Mouse (Mus musculus): ENCODE measurements around the gene Prkn. TPM values are rescaled to one million over a fixed set of nuclear protein-coding genes. Genes with fewer than 3 reads are reported as not detected.

Gene Prkn
- polyA plus RNA-seq, 1 experiment from 2014 or later = 2.6 TPM

DNA sequence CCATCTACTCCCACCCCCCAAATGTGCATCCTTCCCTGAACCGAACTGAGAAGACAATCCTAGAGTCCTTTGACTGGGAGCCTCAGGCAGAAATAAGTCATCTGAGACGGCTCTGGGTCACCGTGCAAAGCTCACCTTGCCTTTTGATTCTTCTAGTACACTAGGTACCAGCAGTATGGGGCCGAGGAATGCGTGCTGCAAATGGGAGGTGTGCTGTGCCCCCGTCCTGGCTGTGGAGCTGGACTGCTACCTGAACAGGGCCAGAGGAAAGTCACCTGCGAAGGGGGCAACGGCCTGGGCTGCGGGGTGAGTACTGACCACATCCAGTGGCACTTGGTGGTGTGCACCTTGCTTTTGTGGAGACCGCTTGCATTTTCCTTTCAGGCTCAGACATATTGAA is 1014.4 kb downstream of the Prkn start:
- Histone ChIP-seq H3K9me3 (no peaks in the 10 kb centered on the region), H3K27me3 (no peaks in the 10 kb centered on the region), H3K4me3 (no peak overlapping the region), H3K4me1 (no peaks in the 10 kb centered on the region), H3K36me3 (no peaks in the 10 kb centered on the region), H3K27ac (no peak overlapping the region), H3K9ac (no peak overlapping the region), H3K4me2 (no peak overlapping the region)
- ATAC-seq (ENCODE audit: insufficient number of reproducible peaks, low FRiP score, low TSS enrichment, low read depth) = no peak
- WGBS = 74% methylated on average over 10 of the region's 10 CpGs

DNA sequence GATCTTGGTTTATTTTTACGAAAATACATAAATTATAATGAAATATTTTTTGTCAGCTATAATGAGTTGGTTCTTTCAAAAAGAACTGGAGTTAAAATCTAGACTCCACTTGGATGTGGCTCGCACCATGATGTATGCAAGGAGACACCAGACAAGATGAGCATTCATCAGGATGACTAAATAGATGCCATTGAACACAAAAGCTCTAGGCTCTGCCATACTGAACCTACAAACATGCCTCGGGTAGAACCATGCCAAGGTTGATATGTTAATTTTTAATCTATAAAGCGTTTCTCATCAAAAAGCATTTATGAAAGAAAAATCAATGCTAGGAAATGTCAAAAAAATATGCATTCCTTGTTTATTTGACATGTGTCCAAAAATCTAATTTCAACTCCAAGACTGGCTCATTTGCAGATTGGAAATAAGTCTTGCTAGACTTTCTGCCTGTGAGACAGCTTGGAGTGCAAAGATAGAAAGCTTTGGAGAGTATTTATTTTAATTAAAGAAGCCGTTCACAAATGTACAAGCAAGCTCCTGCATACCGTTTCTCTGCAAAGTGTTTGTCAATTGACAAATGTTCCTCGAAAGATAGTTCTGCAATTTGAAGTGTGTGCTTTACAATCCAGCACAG is 1018.7 kb downstream of the Prkn start:
- H3K9ac ChIP-seq = no peak overlapping the region
- no peaks in the 10 kb centered on the region for H3K9me3 ChIP-seq
- no peaks in the 10 kb centered on the region for H3K36me3 ChIP-seq
- no peaks in the 10 kb centered on the region for H3K27me3 ChIP-seq
- ATAC-seq (ENCODE audit: insufficient number of reproducible peaks, low FRiP score, low TSS enrichment, low read depth) = no peak
- H3K4me2 ChIP-seq = no peak overlapping the region
- no peak overlapping the region for H3K27ac ChIP-seq
- H3K4me3 ChIP-seq = no peak overlapping the region
- 86% methylated on average over 7 of the region's 7 CpGs for WGBS
- no peaks in the 10 kb centered on the region for H3K4me1 ChIP-seq

DNA sequence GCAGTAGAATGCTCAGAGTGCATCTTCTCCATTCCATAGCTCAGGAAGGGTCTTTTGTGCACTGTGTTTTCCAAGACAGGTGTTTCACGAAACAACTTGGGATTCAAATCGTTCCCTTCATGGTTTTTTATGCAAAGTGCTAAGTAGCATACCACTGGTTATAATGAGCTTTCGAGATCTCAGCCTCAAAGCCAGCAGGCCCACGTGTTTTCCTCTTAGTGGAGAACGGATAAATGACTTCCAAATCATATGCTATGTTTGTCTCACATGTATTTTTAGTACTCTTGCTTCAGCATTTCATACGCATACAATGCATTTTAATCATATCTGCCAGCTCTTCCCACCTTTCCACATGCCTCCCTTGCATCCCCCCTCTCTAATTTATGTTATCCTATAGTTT is 1021.0 kb downstream of the Prkn start:
- H3K4me3 ChIP-seq = no peak overlapping the region
- no peaks in the 10 kb centered on the region for H3K4me1 ChIP-seq
- H3K9ac ChIP-seq = no peak overlapping the region
- H3K4me2 ChIP-seq = no peak overlapping the region
- 82% methylated on average over 6 of the region's 6 CpGs for WGBS
- no peak overlapping the region for H3K27ac ChIP-seq
- no peak for ATAC-seq (ENCODE audit: insufficient number of reproducible peaks, low FRiP score, low TSS enrichment, low read depth)
- no peaks in the 10 kb centered on the region for H3K36me3 ChIP-seq
- no peaks in the 10 kb centered on the region for H3K9me3 ChIP-seq
- no peaks in the 10 kb centered on the region for H3K27me3 ChIP-seq

DNA sequence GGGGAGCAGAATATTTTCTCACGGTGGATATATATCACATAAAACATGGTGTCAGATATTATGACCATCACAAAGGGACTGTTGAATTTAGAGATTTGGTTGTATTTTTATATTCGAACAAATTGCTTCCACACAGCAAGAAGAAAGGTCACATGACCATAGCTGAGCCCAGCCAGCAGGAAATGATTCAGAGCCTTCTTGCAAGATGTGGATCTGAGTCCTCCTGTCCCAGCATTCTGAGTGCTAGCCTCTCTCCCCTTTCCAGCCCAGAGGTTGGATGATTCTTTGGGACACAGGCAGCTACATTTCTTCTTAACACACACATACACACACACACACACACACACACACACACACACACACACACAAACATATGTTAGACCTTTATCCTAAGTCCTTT is 1022.2 kb downstream of the Prkn start:
- H3K9ac ChIP-seq = no peak overlapping the region
- no peak for ATAC-seq (ENCODE audit: insufficient number of reproducible peaks, low FRiP score, low TSS enrichment, low read depth)
- H3K9me3 ChIP-seq = no peaks in the 10 kb centered on the region
- whole genome bisulfite sequencing = 73% methylated on average over 2 of the region's 2 CpGs
- H3K27ac ChIP-seq = no peak overlapping the region
- no peaks in the 10 kb centered on the region for H3K4me1 ChIP-seq
- H3K4me3 ChIP-seq = no peak overlapping the region
- H3K4me2 ChIP-seq = no peak overlapping the region
- H3K36me3 ChIP-seq = no peaks in the 10 kb centered on the region
- H3K27me3 ChIP-seq = no peaks in the 10 kb centered on the region

DNA sequence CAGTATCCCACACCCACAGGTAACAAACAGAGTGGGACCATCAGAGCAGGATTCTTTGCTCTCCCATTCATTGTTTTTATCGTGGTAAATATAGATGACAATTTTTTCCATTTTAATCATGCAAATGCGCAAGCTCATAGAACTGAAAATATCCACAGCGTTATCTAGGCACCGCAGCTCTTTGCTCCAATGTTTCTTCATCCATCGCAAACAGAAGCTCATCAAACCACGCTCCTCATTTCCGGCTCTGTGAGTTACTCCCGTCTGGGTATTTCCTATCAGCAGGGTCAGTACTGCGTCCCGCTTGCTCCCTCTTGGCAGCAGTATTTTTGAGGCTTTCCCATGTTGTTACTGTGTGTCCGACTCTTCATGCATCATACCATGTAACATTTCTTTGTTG is 1022.8 kb downstream of the Prkn start:
- Histone ChIP-seq H3K4me2 (no peak overlapping the region), H3K4me1 (no peaks in the 10 kb centered on the region), H3K36me3 (no peaks in the 10 kb centered on the region), H3K27me3 (no peaks in the 10 kb centered on the region), H3K4me3 (no peak overlapping the region), H3K9me3 (no peaks in the 10 kb centered on the region), H3K27ac (no peak overlapping the region), H3K9ac (no peak overlapping the region)
- 91% methylated on average over 11 of the region's 11 CpGs for WGBS
- ATAC-seq (ENCODE audit: insufficient number of reproducible peaks, low FRiP score, low TSS enrichment, low read depth) = no peak

DNA sequence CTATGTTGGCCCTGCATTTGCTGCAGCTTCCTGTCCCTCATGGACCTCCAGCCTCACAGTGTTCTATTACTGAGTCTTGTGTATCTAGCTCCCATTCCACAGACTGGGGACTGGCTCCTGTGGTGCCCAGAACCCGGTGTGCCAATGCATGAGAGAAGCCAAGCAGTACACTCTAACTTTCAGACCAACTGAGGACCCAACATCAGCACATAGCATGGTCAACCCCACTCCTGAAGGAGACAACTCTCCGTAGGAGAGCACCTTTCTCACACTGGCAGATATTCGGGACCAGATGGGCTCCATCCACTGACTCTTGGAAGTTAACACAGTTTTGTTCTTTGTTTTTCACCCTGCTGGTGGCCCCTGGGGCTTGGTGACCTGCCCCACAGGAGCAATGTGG is 1026.0 kb downstream of the Prkn start:
- H3K4me3 ChIP-seq = no peak overlapping the region
- no peak for ATAC-seq (ENCODE audit: insufficient number of reproducible peaks, low FRiP score, low TSS enrichment, low read depth)
- no peak overlapping the region for H3K4me2 ChIP-seq

DNA sequence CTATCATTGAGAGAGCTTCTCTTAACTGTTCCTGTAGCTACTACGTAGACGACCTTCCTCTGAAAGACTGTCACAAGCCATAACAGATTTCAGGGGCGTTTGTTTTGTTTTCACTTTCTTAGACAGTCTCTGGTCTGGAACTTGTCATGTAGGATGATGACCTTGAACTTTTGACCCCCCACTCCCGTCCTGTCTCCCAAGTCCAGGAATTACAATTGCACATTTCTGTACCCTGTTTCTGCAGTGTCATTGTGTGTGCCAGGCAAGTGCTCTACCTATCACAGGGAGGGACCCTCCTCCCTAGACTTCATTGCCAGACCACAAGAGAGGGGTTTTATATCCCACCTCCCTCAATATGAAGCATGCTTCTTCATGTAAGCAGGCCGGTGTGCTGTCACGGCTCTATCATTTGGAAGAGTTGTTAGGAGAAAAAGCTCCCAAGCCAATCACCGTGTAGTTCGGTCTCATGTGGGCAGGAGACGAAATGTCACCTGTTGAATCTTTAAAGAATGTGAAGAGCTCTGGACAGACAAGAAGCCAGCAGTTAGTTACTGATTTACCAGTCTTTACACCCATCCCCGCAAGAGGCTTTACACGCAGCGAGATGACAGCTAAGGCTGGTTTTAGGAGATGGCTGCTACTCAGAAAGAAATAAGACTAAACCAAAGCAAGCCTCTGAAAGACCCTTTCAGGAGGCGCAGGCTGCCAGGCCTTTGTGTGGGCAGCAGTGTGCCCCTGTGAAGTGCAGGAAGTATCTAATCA is 1027.3 kb downstream of the Prkn start:
- Histone ChIP-seq H3K9me3 (no peaks in the 10 kb centered on the region), H3K27me3 (no peaks in the 10 kb centered on the region), H3K27ac (no peak overlapping the region), H3K9ac (no peak overlapping the region), H3K4me1 (no peaks in the 10 kb centered on the region), H3K36me3 (no peaks in the 10 kb centered on the region), H3K4me2 (no peak overlapping the region), H3K4me3 (no peak overlapping the region)
- WGBS = 75% methylated on average over 13 of the region's 13 CpGs
- ATAC-seq (ENCODE audit: insufficient number of reproducible peaks, low FRiP score, low TSS enrichment, low read depth) = no peak

More for the DNA sequence above, 1026.0 kb downstream of the Prkn start:
- Histone ChIP-seq H3K4me1 (no peaks in the 10 kb centered on the region), H3K9ac (no peak overlapping the region), H3K36me3 (no peaks in the 10 kb centered on the region), H3K27me3 (no peaks in the 10 kb centered on the region), H3K9me3 (no peaks in the 10 kb centered on the region), H3K27ac (no peak overlapping the region)
- 78% methylated on average over 3 of the region's 3 CpGs for WGBS

DNA sequence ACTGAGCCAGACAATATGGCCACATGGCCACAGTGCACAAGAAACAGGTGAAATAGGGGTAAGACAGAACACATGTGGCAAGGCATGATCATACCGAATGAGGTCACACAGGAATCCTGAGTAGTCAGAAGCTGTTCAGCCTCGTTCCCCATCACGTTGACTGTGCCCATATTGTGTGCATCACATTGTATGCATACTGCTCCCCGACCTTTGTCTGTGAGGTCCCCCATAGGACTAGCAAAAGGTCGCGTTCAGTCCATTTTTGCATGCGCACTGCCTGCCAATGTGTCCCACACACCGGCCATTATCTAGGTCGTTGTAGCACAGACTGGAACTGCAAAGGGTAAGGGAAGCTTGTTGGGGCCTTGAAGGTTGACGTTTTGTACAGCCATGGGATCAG is 1030.4 kb downstream of the Prkn start:
- 88% methylated on average over 10 of the region's 10 CpGs for WGBS
- no peak for ATAC-seq (ENCODE audit: insufficient number of reproducible peaks, low FRiP score, low TSS enrichment, low read depth)

DNA sequence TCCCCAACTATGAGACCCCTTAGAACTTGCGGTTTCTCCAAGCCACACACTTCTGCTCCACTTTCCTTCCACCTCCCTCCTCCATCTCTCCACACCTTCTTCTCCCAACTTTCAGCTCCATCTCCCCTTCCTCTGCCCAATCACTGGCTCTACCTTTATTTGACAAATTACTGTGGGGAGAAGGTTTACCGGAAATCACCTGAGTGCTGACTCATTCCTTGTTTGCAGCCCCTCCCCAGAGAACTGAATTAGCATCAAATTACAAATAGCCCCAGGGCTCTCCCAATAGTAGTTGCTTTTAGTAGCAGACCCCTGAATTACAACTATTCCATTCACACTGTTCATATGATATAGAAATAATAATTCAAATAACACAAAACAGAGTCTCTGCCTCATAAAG is 1036.1 kb downstream of the Prkn start:
- WGBS = 63% methylated on average over 2 of the region's 2 CpGs
- no peak overlapping the region for H3K27ac ChIP-seq
- no peak overlapping the region for H3K4me2 ChIP-seq
- no peak overlapping the region for H3K4me3 ChIP-seq
- no peaks in the 10 kb centered on the region for H3K9me3 ChIP-seq
- H3K27me3 ChIP-seq = no peaks in the 10 kb centered on the region
- H3K9ac ChIP-seq = no peak overlapping the region
- H3K4me1 ChIP-seq = no peaks in the 10 kb centered on the region
- no peak for ATAC-seq (ENCODE audit: insufficient number of reproducible peaks, low FRiP score, low TSS enrichment, low read depth)
- H3K36me3 ChIP-seq = no peaks in the 10 kb centered on the region

More for the DNA sequence above, 1030.4 kb downstream of the Prkn start:
- Histone ChIP-seq H3K4me2 (no peak overlapping the region), H3K27me3 (no peaks in the 10 kb centered on the region), H3K4me3 (no peak overlapping the region), H3K9ac (no peak overlapping the region), H3K36me3 (no peaks in the 10 kb centered on the region), H3K9me3 (no peaks in the 10 kb centered on the region), H3K27ac (no peak overlapping the region), H3K4me1 (no peaks in the 10 kb centered on the region)

DNA sequence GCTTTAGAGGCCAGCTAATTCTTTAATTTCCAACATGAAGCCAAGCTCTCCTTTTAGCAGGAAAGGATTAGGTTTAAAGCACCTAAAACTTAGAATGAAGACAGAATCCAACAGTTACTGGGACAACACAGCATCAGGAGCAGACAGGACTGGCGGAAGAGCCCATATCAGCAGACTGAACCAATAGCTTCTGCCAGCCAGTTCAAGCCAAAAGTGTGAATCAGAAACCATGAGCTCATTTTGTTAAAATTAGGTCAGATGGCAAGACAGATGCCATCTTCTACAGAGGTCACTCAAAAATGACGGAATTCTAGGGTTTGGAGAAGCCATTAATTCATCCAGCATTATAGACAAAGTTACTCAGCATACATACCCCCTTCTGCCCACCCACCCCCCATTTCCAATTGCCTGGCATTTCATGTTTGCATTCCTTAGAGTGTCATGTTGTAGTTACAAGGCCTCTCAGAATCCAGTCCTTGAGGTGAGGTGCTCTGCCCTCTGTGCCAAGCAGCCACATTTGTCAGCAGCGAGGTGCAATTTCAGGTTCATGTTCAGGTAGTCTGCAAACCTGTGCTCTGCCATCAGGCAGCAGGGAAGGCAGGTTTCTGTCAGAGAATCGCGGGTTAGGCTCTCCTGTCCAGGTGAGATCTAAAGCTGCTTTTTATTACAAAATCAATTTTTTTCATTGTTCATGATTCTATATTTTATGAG is 1041.1 kb downstream of the Prkn start:
- H3K9me3 ChIP-seq = no peaks in the 10 kb centered on the region
- H3K4me2 ChIP-seq = no peak overlapping the region
- 84% methylated on average over 5 of the region's 5 CpGs for WGBS
- no peak overlapping the region for H3K27ac ChIP-seq
- no peak overlapping the region for H3K9ac ChIP-seq
- ATAC-seq (ENCODE audit: insufficient number of reproducible peaks, low FRiP score, low TSS enrichment, low read depth) = no peak
- no peaks in the 10 kb centered on the region for H3K36me3 ChIP-seq
- no peaks in the 10 kb centered on the region for H3K27me3 ChIP-seq
- no peaks in the 10 kb centered on the region for H3K4me1 ChIP-seq
- H3K4me3 ChIP-seq = no peak overlapping the region

DNA sequence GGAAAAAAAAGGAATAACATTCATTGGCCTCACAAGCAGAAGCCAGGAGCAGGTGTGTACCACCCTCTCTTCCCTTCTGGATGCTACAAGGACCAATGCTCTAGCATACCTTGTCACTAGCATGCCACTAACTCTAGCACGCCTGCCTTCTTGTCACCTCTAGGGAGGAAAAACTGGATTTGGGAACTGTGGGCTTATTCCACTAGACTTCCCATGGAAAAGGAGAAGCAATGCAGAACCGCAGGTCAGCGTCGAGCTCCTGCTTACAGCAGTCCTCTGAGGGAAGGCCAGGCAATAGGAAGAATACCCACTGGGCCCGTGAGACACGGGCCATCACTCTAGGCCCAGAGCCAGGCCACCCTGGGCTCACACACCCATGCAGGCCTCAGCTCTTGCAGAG is 1045.4 kb downstream of the Prkn start:
- Histone ChIP-seq H3K36me3 (no peaks in the 10 kb centered on the region), H3K4me1 (no peaks in the 10 kb centered on the region), H3K9ac (no peak overlapping the region), H3K27me3 (no peaks in the 10 kb centered on the region), H3K4me2 (no peak overlapping the region), H3K4me3 (no peak overlapping the region), H3K27ac (no peak overlapping the region), H3K9me3 (no peaks in the 10 kb centered on the region)
- ATAC-seq (ENCODE audit: insufficient number of reproducible peaks, low FRiP score, low TSS enrichment, low read depth) = no peak
- WGBS = 88% methylated on average over 6 of the region's 6 CpGs

DNA sequence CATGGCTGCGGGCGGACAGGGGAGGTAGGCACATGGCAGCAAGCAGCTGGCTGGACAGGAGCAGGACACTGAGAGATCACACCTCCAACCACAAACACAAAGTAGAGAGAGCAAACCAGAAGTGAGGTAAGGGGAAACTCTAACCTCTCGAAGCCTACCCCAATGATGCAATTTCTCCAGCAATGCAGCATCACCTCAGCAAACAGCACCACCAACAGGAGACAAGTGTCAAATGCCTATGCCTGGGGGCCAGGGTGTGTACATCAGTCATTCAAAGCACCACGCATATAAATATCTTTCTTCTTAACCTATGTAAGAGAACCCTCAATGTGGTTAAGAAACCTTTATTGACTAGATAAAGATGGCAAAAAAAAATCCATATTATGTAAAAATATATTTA is 1046.8 kb downstream of the Prkn start:
- H3K4me3 ChIP-seq = no peak overlapping the region
- no peak overlapping the region for H3K9ac ChIP-seq
- no peak overlapping the region for H3K27ac ChIP-seq
- no peak for ATAC-seq (ENCODE audit: insufficient number of reproducible peaks, low FRiP score, low TSS enrichment, low read depth)
- no peak overlapping the region for H3K4me2 ChIP-seq
- WGBS = 80% methylated on average over 4 of the region's 4 CpGs
- H3K4me1 ChIP-seq = no peaks in the 10 kb centered on the region
- H3K36me3 ChIP-seq = no peaks in the 10 kb centered on the region
- H3K27me3 ChIP-seq = no peaks in the 10 kb centered on the region
- H3K9me3 ChIP-seq = no peaks in the 10 kb centered on the region
